Mouse (Mus musculus) neutrophil, adult 83 days (primary cell): ENCODE results near the gene Zfp651. TPM values are rescaled to one million over a fixed set of nuclear protein-coding genes. Genes with fewer than 3 reads are reported as not detected.

Experiments
- total RNA-seq, 2 experiments: library from RNA; stranded (reverse); gene quantifications; one replicate each; pipeline ENCODE4 v1.2.4; 2023

Zfp651 gene
- under 1 TPM; 0.15 to 0.40 TPM for total RNA-seq

GRCm38 (mm10) chr9:121759091-121760081 lies at the start of gene Zfp651:
Gene Zfp651, plus strand, starts transcription at chr9:121759330.

GRCm38 (mm10) chr9:121709898-121710583 lies 49.1 kb upstream of the Zfp651 start, which contains the start of gene Ss18l2:
Gene Ss18l2, plus strand, starts transcription at chr9:121710329.

GRCm38 (mm10) chr9:121718792-121719318 lies 40.3 kb upstream of the Zfp651 start, which contains the start of gene Nktr:
Gene Nktr, plus strand, starts transcription at chr9:121719169.

GRCm38 (mm10) chr9:121777484-121778065 lies 18.4 kb downstream of the Zfp651 start, which contains the start of gene Klhl40:
Gene Klhl40, plus strand, starts transcription at chr9:121777607.

GRCm38 (mm10) chr9:121791757-121792521 lies 32.8 kb downstream of the Zfp651 start, which contains the start of gene Hhatl:
Gene Hhatl, minus strand, starts transcription at chr9:121792507.

Other genes with a start within 250 kb of the Zfp651 start
- not detected for gene Lyzl4, start 117.2 kb upstream of the Zfp651 start, total RNA-seq
- 1 to 10 TPM in 1 of 2 experiments, under 1 TPM in 1; 0.42 to 1.7 TPM for gene Vipr1, start 116.6 kb upstream of the Zfp651 start, total RNA-seq
- 10 to 100 TPM; 27.3 to 30.4 TPM for gene Sec22c, start 53.8 kb upstream of the Zfp651 start, total RNA-seq
- 10 to 100 TPM; 21.7 to 27.0 TPM for gene Ss18l2, start 49.0 kb upstream of the Zfp651 start, total RNA-seq
- 100 to 1,000 TPM; 140 to 158 TPM for gene Nktr, start 40.2 kb upstream of the Zfp651 start, total RNA-seq
- not detected for gene Klhl40, start 18.3 kb downstream of the Zfp651 start, total RNA-seq
- not detected for gene Hhatl, start 33.2 kb downstream of the Zfp651 start, total RNA-seq
- gene Ccdc13, start 80.1 kb downstream of the Zfp651 start, total RNA-seq = not detected
- gene Higd1a, start 99.0 kb downstream of the Zfp651 start, total RNA-seq = 10 to 100 TPM; 28.5 to 29.6 TPM
- not detected for gene Ackr2, start 139.0 kb downstream of the Zfp651 start, total RNA-seq
- not detected for gene Cyp8b1, start 157.0 kb downstream of the Zfp651 start, total RNA-seq
- not detected for gene Fam198a, start 191.7 kb downstream of the Zfp651 start, total RNA-seq
- gene Pomgnt2, start 237.8 kb downstream of the Zfp651 start, total RNA-seq = under 1 TPM; 0.94 to 0.95 TPM